Mouse (Mus musculus) lung, adult 2 months (tissue): ENCODE results near the gene Cpm. TPM values are rescaled to one million over a fixed set of nuclear protein-coding genes. Genes with fewer than 3 reads are reported as not detected.

ENCODE experiments used
- DNase-seq: peaks from one replicate; pipeline ENCODE4 v3.0.0; 2022
- H3K4me1 ChIP-seq: fragments of 200-500 bp; 2 replicates; pipeline ENCODE4 v1.6.1; 2011; ENCODE audit warnings: low read length; ENCODE audit not compliant: control insufficient read depth, insufficient read depth
- H3K4me3 ChIP-seq: fragments of 200-500 bp; replicated peaks from 2 replicates; pipeline ENCODE3; 2011; ENCODE audit warnings: low read depth, mild to moderate bottlenecking, control low read depth, low read length; ENCODE audit errors: extremely low read depth
- CTCF ChIP-seq: fragments of 200-500 bp; IDR thresholded peaks from 2 replicates; pipeline ENCODE4 v1.5.1; 2011; ENCODE audit warnings: mild to moderate bottlenecking, low read length, control low read depth; ENCODE audit not compliant: insufficient read depth
- POLR2A ChIP-seq: fragments of 200-500 bp; IDR thresholded peaks from 2 replicates; pipeline ENCODE4 v1.6.1; 2011; ENCODE audit warnings: low read depth, mild to moderate bottlenecking, control low read depth, low read length, borderline replicate concordance; ENCODE audit errors: extremely low read depth
- WGBS: fragments of 180-500 bp; shearing (Covaris S2); methylation state at CpG from one replicate; pipeline ENCODE4 v1.1.7; 2018; 5-methylcytosine and 5-hydroxymethylcytosine counted together
- polyA plus RNA-seq: library from polyadenylated mRNA; depleted of rRNA; stranded (reverse); fragments of >200 nt; gene quantifications from 2 replicates; pipeline ENCODE4 v1.2.3, GENCODE M21; 2012

Cpm gene
- polyA plus RNA-seq, 1 experiment, result 117 TPM

DNA sequence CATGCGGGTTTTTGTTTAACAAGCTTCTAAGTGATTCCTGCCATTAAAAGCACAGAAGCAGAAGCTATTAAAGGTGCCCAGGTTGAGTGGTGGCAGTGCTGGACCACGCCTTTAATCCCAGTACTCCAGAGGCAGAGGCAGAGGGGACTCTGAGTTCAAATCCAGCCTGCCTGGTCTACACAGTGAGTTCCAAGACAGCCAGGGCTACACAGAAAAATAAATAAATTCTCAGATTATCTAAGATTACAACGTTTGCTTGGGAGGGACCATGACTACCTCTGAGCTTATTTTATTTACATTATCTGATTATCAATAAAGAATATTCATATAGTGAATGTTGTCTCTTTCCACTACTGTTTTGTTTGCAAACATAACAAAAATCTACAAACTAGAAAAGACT, 57.7 kb downstream of the Cpm start:
- WGBS, result 58% methylated on average over 3 of the region's 3 CpGs
- Histone ChIP-seq H3K4me3 (no peak overlapping the region), H3K4me1 (no peaks in the 10 kb centered on the region)
- no peak for DNase-seq
- TF ChIP-seq CTCF (no peak), POLR2A (no peak)

DNA sequence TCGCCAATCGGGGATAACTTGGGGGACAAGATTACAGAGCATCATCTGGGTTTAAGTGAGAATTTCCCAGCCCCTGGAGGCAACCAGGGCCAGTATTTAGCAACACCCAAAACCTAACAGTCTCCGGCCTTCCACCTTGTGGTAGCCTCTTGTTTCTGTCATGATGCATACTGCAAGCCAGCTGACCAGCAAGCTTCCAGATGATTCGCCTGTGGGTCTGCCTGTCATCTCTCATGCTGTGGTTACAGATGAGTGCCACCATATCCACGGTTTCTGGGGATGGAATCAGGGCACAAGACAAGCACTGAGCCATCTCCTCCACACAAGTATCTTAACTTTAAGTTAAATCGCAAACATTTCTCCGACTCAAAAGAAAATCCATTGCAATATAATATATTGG, 58.3 kb downstream of the Cpm start:
- no peak for TF ChIP-seq POLR2A
- TF ChIP-seq CTCF, result no peak
- no peak for DNase-seq
- 89% methylated on average over 7 of the region's 7 CpGs for WGBS
- Histone ChIP-seq H3K4me3 (no peak overlapping the region), H3K4me1 (no peaks in the 10 kb centered on the region)

DNA sequence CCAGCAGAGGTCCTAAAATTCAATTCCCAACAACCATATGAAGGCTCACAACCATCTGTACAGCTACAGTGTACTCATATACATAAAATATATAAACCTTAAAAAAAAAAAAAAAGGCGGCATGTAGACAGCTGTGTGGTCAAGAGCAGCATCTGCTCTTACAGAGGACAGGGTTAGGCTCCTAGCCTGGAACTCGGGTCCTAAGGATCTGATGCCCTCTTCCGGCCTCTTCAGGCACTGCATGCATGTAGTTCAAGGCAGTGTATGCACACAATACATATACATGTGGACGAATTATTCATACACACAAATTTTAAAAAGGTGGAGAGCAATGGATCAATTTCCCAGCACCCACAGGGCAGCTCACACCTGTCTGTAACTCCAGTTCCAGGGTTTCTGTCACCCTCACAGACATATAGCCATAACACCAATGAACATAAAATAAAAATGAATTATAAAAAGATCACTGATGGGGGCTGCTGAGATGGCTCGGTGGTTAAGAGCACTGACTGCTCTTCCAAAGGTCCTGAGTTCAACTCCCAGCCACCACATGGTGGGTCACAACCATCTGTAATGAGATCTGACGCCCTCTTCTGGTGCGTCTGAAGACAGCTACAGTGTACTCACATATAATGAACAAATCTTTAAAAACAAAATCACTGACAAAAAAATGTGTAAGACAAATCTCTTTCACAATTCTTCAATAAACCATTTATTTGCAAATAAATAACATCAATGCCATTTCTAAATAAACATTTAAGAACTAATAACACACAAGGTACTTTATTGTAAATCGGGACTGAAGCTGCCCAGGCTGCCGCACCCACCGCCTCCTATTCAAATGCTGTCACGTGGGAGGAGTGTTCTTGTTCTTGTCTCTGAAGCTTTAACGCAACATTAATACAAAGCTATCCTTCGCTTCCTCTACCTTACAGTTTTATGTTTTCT, 59.2 kb downstream of the Cpm start:
- WGBS, result 79% methylated on average over 13 of the region's 13 CpGs
- DNase-seq, result no peak
- Histone ChIP-seq H3K4me1 (no peaks in the 10 kb centered on the region), H3K4me3 (no peak overlapping the region)
- TF ChIP-seq CTCF (peak; percentile 61), POLR2A (no peak)

DNA sequence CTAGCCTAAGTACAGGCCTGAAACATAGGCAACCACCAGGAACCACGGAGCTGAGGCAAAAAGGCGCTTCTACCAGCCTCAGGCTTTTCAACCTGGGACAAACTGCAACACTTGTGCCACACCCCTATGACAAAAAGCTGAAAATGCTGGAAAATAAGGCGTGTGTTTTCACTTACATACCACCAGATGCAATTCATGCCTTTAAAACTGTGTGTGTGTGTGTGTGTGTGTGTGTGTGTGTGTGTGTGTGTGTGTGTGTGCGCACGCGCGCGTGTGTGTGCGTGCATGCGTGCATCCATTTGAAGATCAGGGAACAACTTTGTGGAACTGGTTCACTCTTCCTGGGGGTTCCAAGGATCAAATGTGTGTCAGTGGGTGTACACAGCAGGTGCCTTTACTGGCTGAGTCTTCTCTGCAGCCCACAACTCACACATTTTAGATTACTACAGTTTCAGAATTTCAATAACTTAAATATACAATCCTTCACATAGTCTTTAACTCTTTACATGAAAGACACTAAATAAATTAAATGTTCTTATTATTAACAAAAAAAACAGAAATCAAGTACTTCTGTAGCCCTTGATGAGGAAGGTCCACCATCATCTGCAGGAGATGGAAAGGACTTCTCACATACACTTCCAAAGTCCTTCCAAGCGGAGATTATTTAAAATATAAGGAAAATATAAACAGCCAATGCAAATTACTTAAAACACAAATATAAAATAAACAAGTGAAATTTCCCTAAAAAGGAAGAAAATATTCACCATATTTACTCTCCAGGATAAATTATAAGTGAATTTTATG, 60.2 kb downstream of the Cpm start:
- TF ChIP-seq POLR2A (no peak), CTCF (no peak)
- Histone ChIP-seq H3K4me3 (no peak overlapping the region), H3K4me1 (no peaks in the 10 kb centered on the region)
- no peak for DNase-seq
- WGBS, result 94% methylated on average over 11 of the region's 11 CpGs

DNA sequence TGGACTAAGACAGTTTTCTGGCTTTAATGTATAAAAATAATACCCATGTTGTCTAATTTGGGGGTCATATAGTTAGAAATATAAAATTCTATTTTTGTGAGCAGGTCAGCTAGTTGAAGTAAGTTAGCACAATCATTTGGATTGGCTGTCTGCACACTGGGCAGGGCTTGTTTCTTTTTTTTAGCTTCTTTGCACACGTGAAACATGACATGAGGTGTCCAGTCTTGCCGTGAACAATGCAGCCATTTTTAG, 60.7 kb downstream of the Cpm start:
- H3K4me1 ChIP-seq, result no peaks in the 10 kb centered on the region
- H3K4me3 ChIP-seq, result no peak overlapping the region
- no peak for DNase-seq
- TF ChIP-seq POLR2A (no peak), CTCF (no peak)
- 81% methylated on average over 2 of the region's 2 CpGs for WGBS

DNA sequence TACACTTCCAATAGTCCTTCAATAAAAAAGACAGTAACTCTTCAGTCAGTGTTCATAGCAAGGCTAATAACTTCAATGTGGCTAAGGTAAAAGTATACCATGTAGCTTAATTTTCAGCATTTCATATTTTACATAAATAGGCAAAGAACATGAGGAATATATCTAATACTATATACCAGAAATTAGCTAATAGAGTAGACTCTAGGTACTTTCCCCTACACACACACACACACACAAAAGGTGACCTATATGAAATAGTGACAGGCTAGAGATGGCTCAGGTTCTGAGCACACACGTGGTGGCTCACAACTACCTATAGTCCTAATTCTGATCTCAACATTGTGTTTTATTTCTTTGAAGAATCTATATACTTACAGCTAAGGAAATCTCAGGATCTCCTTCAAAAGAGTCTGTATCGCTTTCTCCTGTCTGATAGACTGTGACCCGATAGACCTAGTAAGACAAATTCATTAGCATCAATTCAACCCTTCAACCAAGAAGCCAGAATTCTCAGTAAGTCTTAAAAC, 61.5 kb downstream of the Cpm start:
- no peak for DNase-seq
- TF ChIP-seq CTCF (no peak), POLR2A (no peak)
- WGBS, result 85% methylated on average over 3 of the region's 3 CpGs
- Histone ChIP-seq H3K4me3 (no peak overlapping the region), H3K4me1 (no peaks in the 10 kb centered on the region)

DNA sequence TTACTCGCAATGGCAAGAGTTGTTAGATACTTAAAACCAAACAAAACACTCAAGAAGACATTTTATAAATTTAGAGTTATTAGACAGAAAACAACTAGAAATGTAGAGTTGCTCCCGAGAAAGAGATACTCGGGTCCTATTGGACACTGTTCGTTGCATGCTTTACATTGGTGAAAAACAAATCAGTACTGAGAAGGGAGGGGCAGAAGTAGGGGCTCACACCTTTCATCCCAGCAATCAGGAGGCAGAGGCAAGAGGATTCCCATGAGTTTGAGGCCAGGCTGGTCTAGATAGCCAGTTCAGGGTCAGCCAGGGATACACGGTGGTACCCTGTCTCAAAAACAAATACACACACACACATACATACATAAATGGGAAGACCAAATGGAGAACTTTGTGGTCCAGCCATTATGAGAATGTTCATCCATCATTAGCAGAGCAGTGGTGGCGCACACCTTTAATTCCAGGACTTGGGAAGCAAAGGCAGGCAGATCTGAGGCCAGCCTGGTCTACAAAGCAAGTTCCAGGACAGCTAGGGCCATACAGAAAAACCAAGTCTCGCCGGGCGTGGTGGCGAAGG, 62.2 kb downstream of the Cpm start:
- no peak for DNase-seq
- TF ChIP-seq CTCF, result no peak
- TF ChIP-seq POLR2A, result no peak
- 91% methylated on average over 10 of the region's 10 CpGs for WGBS
- H3K4me1 ChIP-seq, result no peaks in the 10 kb centered on the region
- no peak overlapping the region for H3K4me3 ChIP-seq

DNA sequence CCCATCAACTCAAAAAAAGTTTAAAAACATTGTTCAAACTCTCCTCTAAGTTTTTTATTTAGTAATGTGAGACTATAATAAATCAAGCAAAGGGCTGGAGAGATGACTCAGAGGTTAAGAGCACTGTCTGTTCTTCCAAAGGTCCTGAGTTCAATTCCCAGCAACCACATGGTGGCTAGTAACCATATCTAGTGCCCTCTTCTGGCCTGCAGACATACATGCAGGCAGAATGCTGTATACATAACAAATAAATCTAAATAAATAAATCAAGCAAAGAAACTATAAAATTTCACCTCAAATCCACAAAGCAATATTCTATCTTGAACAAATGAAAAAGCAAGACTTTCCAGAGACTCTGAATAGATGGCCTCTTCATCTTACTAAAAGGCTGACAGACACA, 62.9 kb downstream of the Cpm start:
- DNase-seq, result no peak
- Histone ChIP-seq H3K4me3 (no peak overlapping the region), H3K4me1 (no peaks in the 10 kb centered on the region)
- no peak for TF ChIP-seq POLR2A
- no peak for TF ChIP-seq CTCF

DNA sequence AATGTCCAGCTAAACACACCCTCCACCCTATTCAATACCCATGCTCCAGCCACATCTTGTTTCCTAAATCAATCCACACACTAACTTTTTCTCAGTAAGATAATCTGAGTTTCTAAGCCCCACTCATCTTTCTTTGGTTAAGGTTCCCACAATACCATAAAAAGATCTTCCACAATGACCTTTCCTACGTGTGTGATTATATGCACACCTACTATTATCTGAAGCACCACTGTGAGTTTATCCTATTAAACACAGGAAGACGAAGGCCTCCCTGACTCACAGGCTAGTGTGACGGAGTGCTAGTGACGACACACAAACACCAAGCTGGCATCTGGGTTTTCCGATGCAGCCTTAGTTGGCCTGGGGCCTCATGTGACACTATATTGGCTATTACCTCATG, 63.7 kb downstream of the Cpm start:
- Histone ChIP-seq H3K4me3 (no peak overlapping the region), H3K4me1 (no peaks in the 10 kb centered on the region)
- WGBS, result 86% methylated on average over 5 of the region's 5 CpGs
- DNase-seq, result no peak
- no peak for TF ChIP-seq CTCF
- no peak for TF ChIP-seq POLR2A
